Mouse (Mus musculus) liver, embryonic 14.5 days (tissue): ENCODE measurements at regions not wholly inside any gene's neighbourhood (a gene's known extent, or its start where the extent isn't known, plus 50 kb on each side); places are given as distances from the start of the nearest gene placed in this dataset.

Experiments used
- CTCF ChIP-seq: IDR thresholded peaks from 2 replicates; pipeline ENCODE4 v1.5.1; 2016; ENCODE audit warnings: antibody characterized with exemption, low read depth, control low read depth
- EP300 ChIP-seq: IDR thresholded peaks from 2 replicates; pipeline ENCODE4 v1.6.1; 2016; ENCODE audit warnings: antibody characterized with exemption, low read depth

GRCm38 (mm10) chr4:125185076-125185475 lies 57.4 kb upstream of the Zc3h12a start:
- TF ChIP-seq CTCF, result no peak
- no peak for TF ChIP-seq EP300
